ENCODE assay signal across 8 mouse cellular contexts in genomic region chrX:142226542-142226941, GRCm38 (mm10). TPM values are rescaled to one million over a fixed set of nuclear protein-coding genes. Genes with fewer than 3 reads are reported as not detected.
DNase-seq lines count a peak whose midpoint lies in the region; ATAC-seq and TF ChIP-seq lines count a peak whose summit lies in the region.

Nxt2 (plus strand) TSS chrX:142226770.

- H3K4me3 ChIP-seq in bone marrow macrophage, adult 2 months (ENCODE audit: insufficient read depth, low read length), result peak within 1 kb of the TSS; percentile 83
- peak within 1 kb of the TSS; percentile 56 for H3K4me3 ChIP-seq in hindbrain, embryonic 16.5 days (ENCODE audit: low read length)

- H3K27ac ChIP-seq in bone marrow macrophage, adult 2 months (ENCODE audit: insufficient read depth, low read depth, low read length), result 0 out of 2 replicates have a peak within 1 kb of the TSS, but pooled peaks have one; percentile 3
- H3K27ac ChIP-seq in hindbrain, embryonic 16.5 days (ENCODE audit: low read depth, low read length), result no peak within 1 kb of the TSS

- no peak within 1 kb of the TSS for H3K9ac ChIP-seq in hindbrain, embryonic 16.5 days (ENCODE audit: low read depth, low read length)

- H3K9me3 ChIP-seq in hindbrain, embryonic 16.5 days (ENCODE audit: control insufficient read depth, low read length), result no peaks in the 10 kb centered on the region

- ATAC-seq in hindbrain, embryonic 16.5 days, result no peak
- no peak for ATAC-seq in megakaryocyte, adult 5-6 weeks (ENCODE audit: poor library complexity, severe bottlenecking)
- no peak for ATAC-seq in activated CD4-positive, CD25-positive, alpha-beta regulatory T cell, adult 4 months

- peak within 1 kb of the TSS; percentile 59 for H3K4me2 ChIP-seq in hindbrain, embryonic 16.5 days (ENCODE audit: low read length)

- no peaks in the 10 kb centered on the region for H3K27me3 ChIP-seq in hindbrain, embryonic 16.5 days (replicated peaks; ENCODE audit: control insufficient read depth, insufficient read depth, low read length)

- no peak for DNase-seq in layer of hippocampus, adult 8-10 months (ENCODE audit: low spot score in 2 of 2)
- no peak for DNase-seq in layer of hippocampus, adult 11-12 months (ENCODE audit: low spot score)
- no peak for DNase-seq in right cerebral cortex, adult 2 months (ENCODE audit: low spot score in 2 of 2)
- DNase-seq in urinary bladder, postnatal 14 days (ENCODE audit: low spot score), result no peak

- H3K36me3 ChIP-seq in hindbrain, embryonic 16.5 days (ENCODE audit: control insufficient read depth, insufficient read depth, low read length), result no peaks in the 10 kb centered on the region

- TF ChIP-seq CTCF in bone marrow macrophage, adult 2 months (IDR thresholded peaks at IDR 0.05; ENCODE audit: low read depth, low read length), result no peak

- 89% methylated on average over 14 of the region's 14 CpGs for WGBS in hindbrain, embryonic 16.5 days

- H3K4me1 ChIP-seq in bone marrow macrophage, adult 2 months (ENCODE audit: control insufficient read depth, insufficient read depth, low read length), result no peaks in the 10 kb centered on the region
- no peaks in the 10 kb centered on the region for H3K4me1 ChIP-seq in hindbrain, embryonic 16.5 days (ENCODE audit: control insufficient read depth, insufficient read depth, low read depth, low read length)

- no peak for TF ChIP-seq POLR2A in bone marrow macrophage, adult 2 months (IDR thresholded peaks at IDR 0.05; ENCODE audit: borderline replicate concordance, low read depth, low read length)

RNA-seq across cellular contexts. Expression of gene Nxt2, which starts in this region (rescaled TPM):
- total RNA-seq in layer of hippocampus, adult 8-10 months (2022), result 10 to 100 TPM; 30.4 to 35.8 (median 33.8) TPM
- 23.7 and 25.7 TPM in 2 replicates for polyA plus RNA-seq in bone marrow macrophage, adult 2 months (2012; ENCODE audit: insufficient read depth, insufficient read length, missing spikeins)
- 20.0 and 25.4 TPM in 2 replicates for polyA plus RNA-seq in hindbrain, embryonic 16.5 days (2015; fragmentation: Nextera tagmentation; extraction: Ambion mirVana)
- total RNA-seq in megakaryocyte, adult 5-6 weeks (2015), result 25.8 and 29.4 TPM in 2 replicates
- 28.8 and 34.7 TPM in 2 replicates for total RNA-seq in megakaryocyte, adult 5-6 weeks (2017)
- 1 to 10 TPM; 7.2 to 8.0 TPM for polyA plus RNA-seq in activated CD4-positive, CD25-positive, alpha-beta regulatory T cell, adult 4 months (2017; shearing (Covaris generic))
